Mouse (Mus musculus) heart, postnatal 0 days (tissue): Measurements from ENCODE around the gene Trpd52l3.

Experiments
- CTCF ChIP-seq: IDR thresholded peaks from 2 replicates; pipeline ENCODE4 v1.5.1; 2016; ENCODE audit warnings: antibody characterized with exemption, control low read depth, low read depth
- EP300 ChIP-seq: IDR thresholded peaks from 2 replicates; pipeline ENCODE4 v1.6.1; 2016; ENCODE audit warnings: antibody characterized with exemption, low read depth

DNA sequence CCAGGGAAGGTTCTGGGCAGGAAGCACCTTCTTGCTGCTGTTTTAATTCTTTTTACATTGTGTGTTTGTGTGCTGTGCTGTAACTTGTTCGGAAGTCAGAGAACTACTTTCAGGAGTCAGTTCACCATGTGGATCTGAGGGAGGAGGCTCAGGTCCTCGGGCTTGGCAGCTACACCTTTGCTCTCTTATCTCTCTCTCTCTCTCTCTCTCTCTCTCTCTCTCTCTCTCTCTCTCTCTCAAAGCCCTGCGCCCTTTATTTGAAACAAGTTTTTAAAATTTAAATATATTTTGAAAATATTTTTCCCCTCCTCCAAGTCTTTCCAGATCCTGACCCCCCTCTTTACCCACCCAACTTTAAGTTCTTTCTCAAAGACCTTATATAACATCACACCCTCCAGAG is 31.8 kb downstream of the Trpd52l3 start:
- TF ChIP-seq CTCF (no peak), EP300 (no peak)
